Mouse (Mus musculus) kidney, adult 2 months (tissue): ENCODE results near the gene Lamp2.
"Not testable (repeated sequence)": the region's sequence is repeated elsewhere in the genome, so short reads cannot be mapped to it uniquely, and the experiment has no call there.

Experiments used
- CTCF ChIP-seq: fragments of 200-500 bp; conservative IDR thresholded peaks from 2 replicates; pipeline ENCODE4 v1.5.1; 2011; ENCODE audit warnings: low read depth, mild to moderate bottlenecking, control low read depth, low read length, moderate library complexity, mixed read lengths; ENCODE audit not compliant: insufficient read depth, insufficient read length
- POLR2A ChIP-seq: fragments of 200-500 bp; IDR thresholded peaks from one replicate; pipeline ENCODE4 v1.6.1; 2011; ENCODE audit warnings: low read depth, low read length, control low read depth

- TF ChIP-seq POLR2A, result not testable (repeated sequence)
- peak; percentile 29; the same call in 1 of the 2 replicates for TF ChIP-seq CTCF
These were observed 45.9 kb upstream of the Lamp2 start for GRCm38 (mm10) chrX:38502182-38502581.
